Mouse (Mus musculus) C2C12 (cell line): Measurements from ENCODE around the gene Mroh8. TPM values are rescaled to one million over a fixed set of nuclear protein-coding genes. Genes with fewer than 3 reads are reported as not detected.

Source experiments
- H3K27me3 ChIP-seq: one replicate; pipeline ENCODE4 v1.6.1; 2011; ENCODE audit not compliant: control insufficient read depth, insufficient read depth, insufficient read length
- H3K36me3 ChIP-seq: one replicate; pipeline ENCODE4 v1.6.1; 2011; ENCODE audit not compliant: control insufficient read depth, insufficient read depth
- H3K4me3 ChIP-seq: one replicate; pipeline ENCODE4 v1.5.1; 2011; ENCODE audit warnings: mild to moderate bottlenecking, control low read depth; ENCODE audit not compliant: poor library complexity, insufficient read depth, severe bottlenecking
- H3K79me2 ChIP-seq: one replicate; pipeline ENCODE4 v1.6.1; 2011; ENCODE audit not compliant: control insufficient read depth, insufficient read depth
- H3K79me3 ChIP-seq: one replicate; pipeline ENCODE4 v1.6.1; 2011; ENCODE audit warnings: low read depth, control low read depth
- H3ac ChIP-seq: one replicate; pipeline ENCODE3; 2011; ENCODE audit warnings: low read depth; ENCODE audit not compliant: control insufficient read depth, insufficient read length
- CEBPB ChIP-seq: IDR thresholded peaks from one replicate; pipeline ENCODE4 v1.6.1; 2011; ENCODE audit warnings: low read depth, mild to moderate bottlenecking, control low read depth, moderate library complexity
- CTCF ChIP-seq: IDR thresholded peaks from one replicate; pipeline ENCODE4 v1.5.1; 2011; ENCODE audit not compliant: control insufficient read depth, insufficient read depth, insufficient read length
- FOSL1 ChIP-seq: IDR thresholded peaks from one replicate; pipeline ENCODE4 v1.8.0; 2011; ENCODE audit warnings: mild to moderate bottlenecking, low read length; ENCODE audit not compliant: poor library complexity, insufficient read depth, severe bottlenecking
- MAX ChIP-seq: IDR thresholded peaks from one replicate; pipeline ENCODE4 v1.6.1; 2011; ENCODE audit warnings: mild to moderate bottlenecking, control low read depth
- MYOD1 ChIP-seq: IDR thresholded peaks from one replicate; pipeline ENCODE4 v1.6.1; 2011; ENCODE audit warnings: low read depth; ENCODE audit not compliant: control insufficient read depth, insufficient read length
- MYOG ChIP-seq: IDR thresholded peaks from one replicate; pipeline ENCODE4 v1.6.1; 2011; ENCODE audit not compliant: control insufficient read depth, insufficient read length; ENCODE audit errors: extremely low read depth
- USF1 ChIP-seq: IDR thresholded peaks from one replicate; pipeline ENCODE4 v1.6.1; 2011; ENCODE audit warnings: low read depth, mild to moderate bottlenecking, control low read depth, moderate library complexity
- polyA plus RNA-seq: library from polyadenylated mRNA; unstranded; fragments of >200 nt; fragmentation: generic; extraction: Trizol; gene quantifications from one replicate; pipeline ENCODE4 v1.2.1, GENCODE M21; 2012; ENCODE audit warnings: missing spikeins

Gene Mroh8
- polyA plus RNA-seq, 1 experiment, result 0.13 TPM

- TF ChIP-seq MYOD1 (no peak), USF1 (no peak), FOSL1 (no peak)
- peaks cover 96% of the 10 kb centered on the region for H3K36me3 ChIP-seq
- no peak overlapping the region for H3ac ChIP-seq
- no peaks in the 10 kb centered on the region for H3K79me3 ChIP-seq
- no peaks in the 10 kb centered on the region for H3K79me2 ChIP-seq
- no peaks in the 10 kb centered on the region for H3K27me3 ChIP-seq
- H3K4me3 ChIP-seq, result no peak overlapping the region
Measured at GRCm38 (mm10) chr2:157313718-157314117, 34.4 kb upstream of the Mroh8 start.

- Histone ChIP-seq H3ac (no peak overlapping the region), H3K36me3 (peaks cover 97% of the 10 kb centered on the region), H3K79me3 (no peaks in the 10 kb centered on the region), H3K4me3 (no peak overlapping the region), H3K79me2 (no peaks in the 10 kb centered on the region), H3K27me3 (no peaks in the 10 kb centered on the region)
- no peak for TF ChIP-seq CEBPB
- TF ChIP-seq USF1, result no peak
- no peak for TF ChIP-seq MAX
- no peak for TF ChIP-seq MYOD1
- no peak for TF ChIP-seq CTCF
- TF ChIP-seq MYOG, result no peak
- TF ChIP-seq FOSL1, result no peak
Measured at GRCm38 (mm10) chr2:157310963-157311637, 31.8 kb upstream of the Mroh8 start.

GRCm38 (mm10) chr2:157309611-157310010 is 30.3 kb upstream of the Mroh8 start:
- H3K79me2 ChIP-seq, result no peaks in the 10 kb centered on the region
- no peak overlapping the region for H3K4me3 ChIP-seq
- H3K79me3 ChIP-seq, result no peaks in the 10 kb centered on the region
- TF ChIP-seq USF1 (no peak), CEBPB (no peak), MAX (no peak), MYOD1 (no peak), CTCF (no peak), MYOG (no peak), FOSL1 (no peak)
- H3K36me3 ChIP-seq, result peaks cover 98% of the 10 kb centered on the region
- H3K27me3 ChIP-seq, result no peaks in the 10 kb centered on the region
- H3ac ChIP-seq, result no peak overlapping the region

GRCm38 (mm10) chr2:157308273-157308917 is 29.0 kb upstream of the Mroh8 start:
- H3K79me2 ChIP-seq, result no peaks in the 10 kb centered on the region
- no peaks in the 10 kb centered on the region for H3K27me3 ChIP-seq
- H3K79me3 ChIP-seq, result no peaks in the 10 kb centered on the region
- H3K4me3 ChIP-seq, result no peak overlapping the region
- H3ac ChIP-seq, result no peak overlapping the region
- H3K36me3 ChIP-seq, result peaks cover 98% of the 10 kb centered on the region
- TF ChIP-seq MYOD1 (no peak), MAX (no peak), CTCF (no peak)

GRCm38 (mm10) chr2:157307715-157308265 is 28.4 kb upstream of the Mroh8 start:
- no peak for TF ChIP-seq MAX
- no peak for TF ChIP-seq MYOG
- no peak for TF ChIP-seq MYOD1
- TF ChIP-seq CTCF, result no peak
- TF ChIP-seq CEBPB, result no peak
- peaks cover 98% of the 10 kb centered on the region for H3K36me3 ChIP-seq

More at GRCm38 (mm10) chr2:157307715-157308265, 28.4 kb upstream of the Mroh8 start:
- Histone ChIP-seq H3K79me2 (no peaks in the 10 kb centered on the region), H3K79me3 (no peaks in the 10 kb centered on the region), H3K4me3 (no peak overlapping the region), H3K27me3 (no peaks in the 10 kb centered on the region), H3ac (no peak overlapping the region)
